Mouse (Mus musculus) adrenal gland, adult (tissue): ENCODE results near the gene Dot1l.

ENCODE experiments used
- DNase-seq, 2 experiments: peaks; one replicate each; pipeline ENCODE4 v3.0.0; 2022 to 2023; ENCODE audit warnings: low spot score in 1 of 2; ENCODE audit not compliant: inconsistent age in 2 of 2

Gene Dot1l

GRCm38 (mm10) chr10:80791476-80792174 is 36.6 kb downstream of the Dot1l start:
- no peak for DNase-seq

GRCm38 (mm10) chr10:80792175-80793032 is 37.4 kb downstream of the Dot1l start:
- DNase-seq, result peak in 1 of 2 experiments; percentile 51

- DNase-seq, result no peak
Observed at GRCm38 (mm10) chr10:80793033-80793784, 38.2 kb downstream of the Dot1l start.

GRCm38 (mm10) chr10:80793803-80794202 is 38.8 kb downstream of the Dot1l start:
- no peak for DNase-seq

GRCm38 (mm10) chr10:80794750-80795149 is 39.7 kb downstream of the Dot1l start:
- DNase-seq, result no peak

GRCm38 (mm10) chr10:80796307-80796848 is 41.4 kb downstream of the Dot1l start:
- DNase-seq, result no peak

GRCm38 (mm10) chr10:80797186-80798149 is 42.5 kb downstream of the Dot1l start:
- no peak for DNase-seq

GRCm38 (mm10) chr10:80798150-80799006 is 43.4 kb downstream of the Dot1l start, which contains the start of the genes Sf3a2 and Plekhj1:
TSS of gene Sf3a2 (plus strand) at chr10:80798198.
TSS of gene Plekhj1 (minus strand) at chr10:80798626.
- peak; percentile 97 to 99 for DNase-seq

- DNase-seq, result no peak
Observed at GRCm38 (mm10) chr10:80799070-80799566, 44.1 kb downstream of the Dot1l start.

- no peak for DNase-seq
Observed at GRCm38 (mm10) chr10:80802204-80802912, 47.4 kb downstream of the Dot1l start.

- no peak for DNase-seq
Observed at GRCm38 (mm10) chr10:80802996-80803395, 48.0 kb downstream of the Dot1l start.

GRCm38 (mm10) chr10:80804340-80804739 is 49.3 kb downstream of the Dot1l start:
- DNase-seq, result no peak

GRCm38 (mm10) chr10:80804916-80805315 is 49.9 kb downstream of the Dot1l start, which contains the start of gene Amh:
TSS of gene Amh (plus strand) at chr10:80805243.
- DNase-seq, result no peak

- DNase-seq, result no peak
Observed at GRCm38 (mm10) chr10:80805322-80805721, 50.3 kb downstream of the Dot1l start.

GRCm38 (mm10) chr10:80805925-80806324 is 50.9 kb downstream of the Dot1l start:
- DNase-seq, result peak; percentile 78 to 92

- DNase-seq, result no peak
Observed at GRCm38 (mm10) chr10:80806341-80807056, 51.5 kb downstream of the Dot1l start.

- DNase-seq, result peak; percentile 85 to 93
Observed at GRCm38 (mm10) chr10:80807057-80807627, 52.1 kb downstream of the Dot1l start.
